Mouse (Mus musculus): ENCODE results near the gene Acbd3.

- no peak for TF ChIP-seq POLR2A (IDR thresholded peaks at IDR 0.05; ENCODE audit: insufficient read depth, low read length)
- TF ChIP-seq CTCF (IDR thresholded peaks at IDR 0.05; ENCODE audit: low read depth, low read length): no peak
- no peak for TF ChIP-seq EP300 (IDR thresholded peaks at IDR 0.05; ENCODE audit: insufficient read depth, low read depth, low read length)
Measured at GRCm38 (mm10) chr1:180763307-180763706, 37.5 kb downstream of the Acbd3 start.

Data from ES-Bruce4 (cell line).